Mouse (Mus musculus) CH12F3 (cell line): ENCODE measurements around the gene Mapk3.

Experiments used
- in situ Hi-C: fragments of 300-500 bp; cut with MboI; formaldehyde crosslinking; loops from 2 replicates; pipeline ENCODE4 v1.14.3; 2020; ENCODE audit warnings: low sequenced_read_pairs

Mapk3 gene

DNA sequence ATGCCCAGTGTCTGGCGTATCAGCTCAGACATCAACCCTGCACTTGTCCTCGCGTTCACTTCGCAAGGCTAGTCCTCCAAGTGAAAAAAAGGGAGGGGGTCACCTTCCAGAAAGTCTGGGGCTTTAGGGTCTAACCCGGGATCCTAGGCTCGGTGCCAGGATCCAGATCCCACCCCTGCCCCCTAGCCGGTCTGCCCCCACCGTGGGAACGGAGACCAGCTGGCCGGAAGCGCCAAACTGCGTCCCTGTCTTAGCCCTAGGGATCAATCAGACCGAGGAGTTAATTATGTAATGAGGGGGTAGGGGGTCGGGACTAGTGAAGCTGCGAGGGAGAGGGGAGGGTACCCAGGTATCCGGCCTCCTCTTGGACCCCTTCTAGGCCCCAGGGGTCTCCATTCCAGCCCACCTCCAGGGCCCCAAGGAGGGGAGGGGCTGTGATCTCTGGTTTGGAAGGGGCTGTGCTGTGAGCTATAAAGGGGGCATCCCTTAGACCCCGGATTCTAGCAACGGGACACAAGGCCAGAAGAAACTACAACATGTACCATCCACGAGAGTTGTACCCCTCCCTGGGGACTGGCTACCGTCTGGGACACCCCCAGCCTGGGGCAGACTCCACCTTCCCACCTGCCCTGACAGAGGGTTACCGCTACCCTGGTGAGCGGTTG lies 21.7 kb downstream of the Mapk3 start, which contains the start of gene Tbx6:
Gene Tbx6, plus strand, starts transcription at position 513 of the 665 bp plus-strand sequence.
- in situ Hi-C loops: no loop called here

DNA sequence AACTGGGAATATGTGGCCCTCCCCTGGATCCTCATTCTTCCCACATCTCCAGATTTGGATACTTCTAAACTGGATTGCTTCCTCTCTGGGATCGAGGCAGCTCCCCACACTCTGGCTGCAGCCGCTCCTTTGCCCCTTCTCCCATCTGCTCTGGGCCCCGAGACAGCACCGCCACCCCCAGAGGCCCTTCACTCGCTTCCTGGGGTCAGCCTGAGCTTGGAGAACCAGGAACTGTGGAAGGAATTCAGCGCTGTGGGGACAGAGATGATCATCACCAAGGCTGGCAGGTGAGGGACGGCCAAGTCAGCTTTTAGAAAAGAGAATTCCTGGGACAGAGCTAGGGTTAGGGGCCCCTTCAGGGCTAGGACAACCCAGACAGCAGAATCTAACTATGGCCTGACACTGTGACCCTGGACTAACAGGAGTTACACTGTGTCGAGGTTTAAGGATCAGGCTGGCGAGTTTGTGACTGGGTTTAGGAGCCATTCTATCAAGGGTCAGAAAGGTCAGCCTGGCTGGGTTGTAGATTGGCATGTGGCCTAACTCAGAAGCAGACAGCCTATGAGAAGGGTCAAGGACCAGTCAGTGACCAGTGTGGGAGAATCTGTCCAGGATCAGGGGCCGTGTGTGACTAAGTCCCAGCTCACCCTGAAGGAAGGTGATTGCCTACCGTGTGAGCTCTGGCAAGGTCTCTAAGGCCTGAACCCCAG lies 22.4 kb downstream of the Mapk3 start:
- in situ Hi-C loops: no loop called here

DNA sequence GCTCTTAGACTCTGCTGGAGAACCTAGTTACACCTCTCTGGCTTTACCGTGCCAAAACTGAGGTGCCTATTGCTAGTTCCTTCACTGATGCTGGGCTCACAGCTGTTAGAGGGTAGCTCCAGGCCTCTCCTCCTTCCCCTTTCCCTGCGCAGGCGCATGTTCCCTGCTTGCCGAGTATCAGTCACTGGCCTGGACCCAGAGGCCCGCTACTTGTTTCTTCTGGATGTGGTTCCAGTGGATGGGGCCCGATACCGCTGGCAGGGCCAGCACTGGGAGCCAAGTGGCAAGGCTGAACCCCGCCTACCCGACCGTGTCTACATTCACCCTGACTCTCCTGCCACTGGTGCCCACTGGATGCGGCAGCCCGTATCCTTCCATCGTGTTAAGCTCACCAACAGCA lies 23.3 kb downstream of the Mapk3 start:
- in situ Hi-C loops: no loop called here

- in situ Hi-C loops: no loop called here
These were observed 25.1 kb downstream of the Mapk3 start for GRCm38 (mm10) chr7:126784469-126784868.

- in situ Hi-C loops: loop anchor here (5.0 kb wide), 2 partner anchors 83 to 987 kb away; no protein-coding TSS in a partner anchor
These were observed 25.7 kb downstream of the Mapk3 start for GRCm38 (mm10) chr7:126785056-126785455.

DNA sequence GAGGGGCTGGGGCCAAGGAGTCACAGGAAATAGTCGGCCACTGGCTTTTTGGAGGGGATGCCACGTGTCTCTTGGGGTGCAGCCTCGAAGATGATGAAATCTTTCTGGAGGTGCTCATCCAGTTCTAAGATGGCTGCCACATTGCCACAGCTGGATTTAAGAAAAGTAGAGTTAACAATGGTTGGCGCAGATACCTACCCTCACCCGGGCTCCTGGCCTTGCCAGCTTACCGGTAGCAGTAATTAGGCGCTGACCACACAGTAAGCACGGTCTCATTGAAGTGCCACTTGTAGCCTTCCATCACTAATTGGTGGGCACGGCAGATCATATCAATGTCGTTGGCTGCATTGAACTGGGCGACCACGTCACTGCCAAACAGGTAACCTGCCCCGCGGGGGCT lies 26.7 kb downstream of the Mapk3 start:
- in situ Hi-C loops: loop anchor here (5.0 kb wide), 2 partner anchors 84 to 986 kb away; no protein-coding TSS in a partner anchor

- in situ Hi-C loops: loop anchor here (5.0 kb wide), 2 partner anchors 87 to 983 kb away; no protein-coding TSS in a partner anchor
These were observed 29.7 kb downstream of the Mapk3 start for GRCm38 (mm10) chr7:126789141-126789540.

GRCm38 (mm10) chr7:126791851-126792720 lies 32.7 kb downstream of the Mapk3 start, which contains the start of gene Ppp4c:
Gene Ppp4c, minus strand, starts transcription at chr7:126792496.
- in situ Hi-C loops: no loop called here

DNA sequence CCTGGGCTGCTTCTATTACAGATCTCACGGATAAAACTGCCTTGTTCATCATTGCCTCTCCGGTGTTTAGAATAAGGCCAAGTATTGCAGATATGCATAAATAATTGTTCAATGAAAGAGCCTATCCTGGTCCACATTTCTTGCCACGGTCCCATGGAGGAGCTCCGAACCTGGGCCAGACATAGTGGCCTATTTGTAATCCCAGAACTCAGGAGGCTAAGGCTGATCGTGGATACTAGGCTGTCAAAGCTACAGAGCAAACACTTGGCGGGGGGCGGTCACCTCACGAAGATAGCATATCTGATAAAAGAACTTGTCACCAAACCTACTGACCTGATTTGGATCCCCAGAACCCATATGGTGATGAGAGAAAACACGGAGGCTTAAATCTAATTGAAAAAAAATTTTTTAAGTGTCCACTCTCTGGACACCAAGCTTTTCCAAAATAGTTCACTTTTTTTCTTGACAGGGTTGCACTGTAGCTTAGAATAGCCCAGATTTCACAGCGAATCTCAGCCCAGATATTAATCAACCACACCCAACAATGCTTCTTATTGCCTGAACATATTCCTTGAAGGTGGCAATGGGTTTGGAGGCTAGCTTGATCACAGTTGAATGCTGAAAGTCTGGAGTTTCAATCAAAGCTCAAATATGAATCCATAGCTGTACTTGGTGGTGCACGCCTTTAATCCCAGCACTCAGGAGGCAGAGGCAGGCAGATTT lies 33.5 kb downstream of the Mapk3 start:
- in situ Hi-C loops: no loop called here

GRCm38 (mm10) chr7:126793456-126794270 lies 34.3 kb downstream of the Mapk3 start:
- in situ Hi-C loops: no loop called here

GRCm38 (mm10) chr7:126794271-126794605 lies 34.8 kb downstream of the Mapk3 start:
- in situ Hi-C loops: no loop called here

DNA sequence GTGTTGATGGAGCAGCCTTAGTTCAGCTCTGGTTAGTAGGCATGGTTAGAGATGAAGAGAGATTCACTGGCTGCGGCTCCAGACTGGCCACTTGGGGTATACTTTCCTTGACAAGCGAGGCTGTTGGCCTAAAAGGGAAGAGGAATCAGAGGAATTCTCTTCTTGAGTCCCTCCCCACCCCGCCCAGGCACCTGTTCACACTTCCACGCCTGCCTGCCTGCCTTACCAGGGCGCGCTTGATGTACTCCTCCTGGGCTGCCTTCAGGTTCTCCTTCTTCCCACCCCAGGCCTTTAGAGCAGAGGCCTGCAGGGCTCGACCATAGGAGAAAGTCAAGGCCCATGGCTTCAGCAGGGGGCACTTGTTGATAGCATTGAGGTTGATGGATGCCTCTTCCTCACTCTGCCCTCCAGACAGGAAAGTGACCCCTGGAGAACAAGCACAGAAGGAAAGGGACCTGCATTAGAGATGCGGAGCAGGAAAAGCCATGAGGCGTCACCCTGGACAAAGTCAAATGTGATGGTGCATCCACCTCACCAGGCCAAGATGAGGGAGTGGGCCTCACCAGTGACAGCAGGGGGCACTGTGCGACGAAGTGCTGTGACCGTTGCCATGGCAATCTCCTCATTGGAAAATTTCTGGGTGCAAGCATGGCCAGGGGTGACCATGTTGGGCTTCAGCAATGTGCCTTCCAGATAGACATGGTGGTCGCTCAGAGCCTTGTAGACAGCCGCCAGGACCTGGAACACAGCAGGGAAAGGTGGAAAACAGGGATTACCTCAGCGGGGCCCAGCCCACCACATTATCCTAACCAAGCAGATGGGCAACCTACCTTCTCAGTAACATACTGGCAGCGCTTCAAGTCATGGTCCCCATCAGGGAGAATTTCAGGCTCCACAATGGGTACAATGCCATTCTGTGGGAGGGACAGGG lies 36.3 kb downstream of the Mapk3 start:
- in situ Hi-C loops: no loop called here

- in situ Hi-C loops: no loop called here
These were observed 37.0 kb downstream of the Mapk3 start for GRCm38 (mm10) chr7:126796350-126796932.

- in situ Hi-C loops: no loop called here
These were observed 38.2 kb downstream of the Mapk3 start, which contains the start of gene Fam57b for GRCm38 (mm10) chr7:126797411-126798126. Gene Fam57b, plus strand, starts transcription at chr7:126797668.

- in situ Hi-C loops: no loop called here
These were observed 39.0 kb downstream of the Mapk3 start for GRCm38 (mm10) chr7:126798127-126799049.

DNA sequence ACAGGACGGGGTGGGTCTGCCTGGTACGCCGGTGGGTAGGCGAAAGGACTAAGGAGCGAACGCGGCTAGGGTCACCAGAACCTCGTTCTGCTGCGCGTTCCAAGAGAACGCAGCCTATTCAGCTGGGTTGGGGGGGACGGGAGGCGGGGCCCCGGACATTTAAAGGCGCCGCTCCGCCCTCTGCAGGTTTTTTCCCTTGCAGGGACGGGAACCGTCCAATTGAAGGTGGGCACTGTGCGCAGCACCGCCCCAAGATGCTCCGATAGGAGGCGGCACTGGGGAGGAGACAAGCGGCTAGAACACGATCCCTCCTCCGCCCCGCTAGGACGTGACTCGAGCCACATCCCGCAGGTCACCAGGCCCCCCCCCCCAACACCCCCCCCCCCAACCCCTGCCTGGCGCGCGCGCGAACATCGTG lies 39.7 kb downstream of the Mapk3 start:
- in situ Hi-C loops: no loop called here
